9 mouse cellular contexts compared by ENCODE assay signal in the genomic region with DNA sequence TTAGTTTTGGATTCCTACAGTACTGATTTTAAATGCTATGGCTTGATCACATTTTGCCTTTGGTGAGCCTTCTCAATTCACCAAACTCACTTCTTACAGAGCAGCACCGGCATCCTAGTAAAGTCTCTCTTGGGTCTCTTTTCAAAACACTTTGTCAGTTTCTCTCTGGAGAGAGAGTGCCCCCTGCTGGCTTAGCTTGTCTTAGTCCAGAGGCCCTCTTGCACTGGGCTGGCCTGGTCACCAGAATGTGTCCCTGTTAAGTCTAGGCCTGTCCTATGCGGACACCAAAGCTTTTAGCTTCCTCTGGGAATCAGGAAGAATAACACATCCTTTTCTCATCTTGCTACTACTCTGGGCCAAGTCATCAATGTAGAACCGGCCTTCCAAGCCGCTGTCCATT.
DNase-seq lines count a peak whose midpoint lies in the region; ATAC-seq and TF ChIP-seq lines count a peak whose summit lies in the region.
"Had no signal": no experiment of that assay in that cellular context is flagged by ENCODE, and none has a peak within 500 bp of the region (broad histone marks: within the 10 kb centered on the region; RNA-seq: fewer than 3 reads in every experiment).

No protein-coding gene starts in this region.

- WGBS in embryonic facial prominence, embryonic 12.5 days: 48% methylated on average over 4 of the region's 4 CpGs
- 71% methylated on average over 4 of the region's 4 CpGs for WGBS in liver, embryonic 14.5 days (ENCODE audit: insufficient replicate concordance)
- WGBS in neural tube, embryonic 15.5 days: 52% methylated on average over 4 of the region's 4 CpGs

- ATAC-seq in embryonic facial prominence, embryonic 12.5 days (ENCODE audit: insufficient number of reproducible peaks, insufficient read depth, low FRiP score, low TSS enrichment): 0 out of 2 replicates have a peak, but pooled peaks have one; percentile 67
- ATAC-seq in liver, embryonic 14.5 days (ENCODE audit: insufficient read depth): no peak
- peak; percentile 63 for ATAC-seq in neural tube, embryonic 15.5 days (ENCODE audit: low FRiP score)

- H3K36me3 ChIP-seq in embryonic facial prominence, embryonic 12.5 days: no peaks in the 10 kb centered on the region
- H3K36me3 ChIP-seq in liver, embryonic 14.5 days (replicated peaks; ENCODE audit: control insufficient read depth, insufficient read depth, low read depth): peaks cover 12% of the 10 kb centered on the region
- H3K36me3 ChIP-seq in neural tube, embryonic 15.5 days: peaks cover 10% of the 10 kb centered on the region; the same call in 1 of the 2 replicates

- no peak overlapping the region for H3K4me3 ChIP-seq in embryonic facial prominence, embryonic 12.5 days
- no peak overlapping the region for H3K4me3 ChIP-seq in liver, embryonic 14.5 days (ENCODE audit: insufficient read depth in 1 of 2, low read depth in 2 of 2, low read length in 2 of 2)
- no peak overlapping the region for H3K4me3 ChIP-seq in neural tube, embryonic 15.5 days (replicated peaks)
- H3K4me3 ChIP-seq: stomach, embryonic 15.5 days had no signal

- peak; percentile 27 for DNase-seq in CD4-positive helper T cell, adult 2 months (ENCODE audit: low read depth, low spot score)
- peak; percentile 66 to 68 for DNase-seq in adrenal gland, postnatal 4 days (ENCODE audit: low spot score in 2 of 2)
- peak; percentile 85 to 91 for DNase-seq in heart, postnatal 10 days
- peak; percentile 62 to 90 for DNase-seq in kidney, postnatal 36 days
- DNase-seq in liver, embryonic 14.5 days (ENCODE audit: low read depth in 3 of 3, low spot score in 3 of 3): peak; percentile 7 to 18 (median 9)
- DNase-seq in thymus, postnatal 0 days (ENCODE audit: low spot score): peak; percentile 36

- H3K27me3 ChIP-seq in embryonic facial prominence, embryonic 12.5 days: no peaks in the 10 kb centered on the region
- no peaks in the 10 kb centered on the region for H3K27me3 ChIP-seq in liver, embryonic 14.5 days (ENCODE audit: control insufficient read depth, insufficient read depth, low read length)
- H3K27me3 ChIP-seq in neural tube, embryonic 15.5 days (replicated peaks): no peaks in the 10 kb centered on the region
- H3K27me3 ChIP-seq: stomach, embryonic 15.5 days had no signal

- peak; percentile 64 for TF ChIP-seq CTCF in liver, embryonic 14.5 days (IDR thresholded peaks at IDR 0.05; ENCODE audit: low read depth)

- TF ChIP-seq EP300 in liver, embryonic 14.5 days (IDR thresholded peaks at IDR 0.05; ENCODE audit: low read depth): no peak

- H3K27ac ChIP-seq in embryonic facial prominence, embryonic 12.5 days: no peak overlapping the region
- H3K27ac ChIP-seq in liver, embryonic 14.5 days: no peak overlapping the region
- no peak overlapping the region for H3K27ac ChIP-seq in neural tube, embryonic 15.5 days (replicated peaks)
- H3K27ac ChIP-seq: stomach, embryonic 15.5 days had no signal

- no peaks in the 10 kb centered on the region for H3K9me3 ChIP-seq in embryonic facial prominence, embryonic 12.5 days
- no peaks in the 10 kb centered on the region for H3K9me3 ChIP-seq in liver, embryonic 14.5 days (ENCODE audit: control insufficient read depth, low read length)
- no peaks in the 10 kb centered on the region for H3K9me3 ChIP-seq in neural tube, embryonic 15.5 days (replicated peaks)
- H3K9me3 ChIP-seq: stomach, embryonic 15.5 days had no signal

- intact Hi-C loops in heart, postnatal 10 days (cut with DNase I): loop anchor here (1.0 to 2.0 kb wide), 3 partner anchors 203 to 477 kb away; no protein-coding TSS in a partner anchor

- H3K4me1 ChIP-seq in embryonic facial prominence, embryonic 12.5 days: no peaks in the 10 kb centered on the region
- H3K4me1 ChIP-seq in liver, embryonic 14.5 days (replicated peaks; ENCODE audit: control insufficient read depth in 2 of 2, insufficient read depth in 2 of 2, low read length in 1 of 2): no peaks in the 10 kb centered on the region
- no peaks in the 10 kb centered on the region for H3K4me1 ChIP-seq in neural tube, embryonic 15.5 days
- H3K4me1 ChIP-seq: stomach, embryonic 15.5 days had no signal

- H3K4me2 ChIP-seq in embryonic facial prominence, embryonic 12.5 days (replicated peaks): no peak overlapping the region
- no peak overlapping the region for H3K4me2 ChIP-seq in liver, embryonic 14.5 days (ENCODE audit: low read depth)
- no peak overlapping the region for H3K4me2 ChIP-seq in neural tube, embryonic 15.5 days
- H3K4me2 ChIP-seq: stomach, embryonic 15.5 days had no signal

- H3K9ac ChIP-seq in embryonic facial prominence, embryonic 12.5 days: no peak overlapping the region
- H3K9ac ChIP-seq in liver, embryonic 14.5 days (replicated peaks): no peak overlapping the region
- H3K9ac ChIP-seq in neural tube, embryonic 15.5 days (replicated peaks): no peak overlapping the region
- H3K9ac ChIP-seq: stomach, embryonic 15.5 days had no signal

Comparison
In these comparisons a context has a peak if more than half of its experiments do, and no peak if none do; other contexts are left out.
1. DNase-seq: peak in every context shown above with its lines; median percentile 88 in heart, postnatal 10 days; 76 in kidney, postnatal 36 days; 67 in adrenal gland, postnatal 4 days; 36 in thymus, postnatal 0 days; 27 in CD4-positive helper T cell, adult 2 months; 9 in liver, embryonic 14.5 days.